Mouse (Mus musculus): Measurements from ENCODE around the gene Noxo1. TPM values are rescaled to one million over a fixed set of nuclear protein-coding genes. Genes with fewer than 3 reads are reported as not detected.

The Noxo1 gene
- total and polyA plus RNA-seq, 3 experiments: 0.62 to 2.4 TPM; not detected in 1

GRCm38 (mm10) chr17:24648731-24649377 lies 47.2 kb upstream of the Noxo1 start:
- Histone ChIP-seq H3K27me3 (ENCODE audit: control insufficient read depth in 1 of 2, insufficient read depth in 2 of 2, low read length in 2 of 2) (peaks cover 16 to 25% of the 10 kb centered on the region in 2 experiments), H3K9ac (ENCODE audit: control insufficient read depth, low read depth, low read length, poor library complexity, severe bottlenecking) (no peak overlapping the region), H3K4me1 (ENCODE audit: control insufficient read depth in 1 of 2, insufficient read depth in 2 of 2, low read length in 2 of 2) (no peaks in the 10 kb centered on the region), H3K27ac (ENCODE audit: control insufficient read depth, low read depth, low read length) (no peak overlapping the region), H3K9me3 (replicated peaks; ENCODE audit: insufficient read depth, low read length) (no peaks in the 10 kb centered on the region), H3K36me3 (ENCODE audit: control insufficient read depth in 1 of 2, insufficient read depth in 2 of 2, low read length in 2 of 2) (no peaks in the 10 kb centered on the region), H3K4me3 (ENCODE audit: control insufficient read depth in 1 of 2, insufficient read depth in 1 of 2, low read depth in 2 of 2, low read length in 2 of 2) (no peak overlapping the region), H3K79me2 (ENCODE audit: control insufficient read depth, insufficient read depth, low read length, poor library complexity) (no peaks in the 10 kb centered on the region)
- DNase-seq (ENCODE audit: low read depth, low spot score): no peak
- TF ChIP-seq MAX (IDR thresholded peaks at IDR 0.05; ENCODE audit: low read length): no peak
- no peak for TF ChIP-seq MYB (IDR thresholded peaks at IDR 0.05; ENCODE audit: low read depth, low read length)
- TF ChIP-seq UBTF (IDR thresholded peaks at IDR 0.05; ENCODE audit: borderline replicate concordance, insufficient read depth, low read depth, low read length): no peak
- TF ChIP-seq SIN3A (IDR thresholded peaks at IDR 0.05; ENCODE audit: low read length): no peak
- no peak for TF ChIP-seq ZKSCAN1 (IDR thresholded peaks at IDR 0.05; ENCODE audit: low read depth, low read length)
- TF ChIP-seq ELF1 (IDR thresholded peaks at IDR 0.05; ENCODE audit: low read depth, low read length): no peak
- no peak for TF ChIP-seq ZNF384 (IDR thresholded peaks at IDR 0.05; ENCODE audit: low read depth, low read length)
- no peak for TF ChIP-seq USF2 (IDR thresholded peaks at IDR 0.05; ENCODE audit: borderline replicate concordance in 1 of 2, insufficient read depth in 1 of 2, low read depth in 1 of 2, low read length in 2 of 2)
- TF ChIP-seq TAL1 (IDR thresholded peaks at IDR 0.05; ENCODE audit: low read length): no peak
- no peak for TF ChIP-seq ZC3H11A (IDR thresholded peaks at IDR 0.05; ENCODE audit: low read depth, low read length)
- TF ChIP-seq TBP (IDR thresholded peaks at IDR 0.05; ENCODE audit: low read depth, low read length): no peak
- TF ChIP-seq TCF12 (IDR thresholded peaks at IDR 0.05; ENCODE audit: low read depth, low read length): no peak
- no peak for TF ChIP-seq NRF1 (IDR thresholded peaks at IDR 0.05; ENCODE audit: insufficient read depth, low read depth, low read length, poor library complexity, severe bottlenecking)

- no peak for TF ChIP-seq CHD1 (IDR thresholded peaks at IDR 0.05; ENCODE audit: low read depth, low read length)
- no peak for TF ChIP-seq JUND (IDR thresholded peaks at IDR 0.05; ENCODE audit: low read depth, low read length)
- TF ChIP-seq POLR2AphosphoS2 (IDR thresholded peaks at IDR 0.05; ENCODE audit: low read length): no peak
- TF ChIP-seq UBTF (IDR thresholded peaks at IDR 0.05; ENCODE audit: borderline replicate concordance, insufficient read depth, low read depth, low read length): no peak
- no peak for TF ChIP-seq ETS1 (IDR thresholded peaks at IDR 0.05; ENCODE audit: low read depth, low read length)
- no peak for TF ChIP-seq TBP (IDR thresholded peaks at IDR 0.05; ENCODE audit: low read depth, low read length)
- TF ChIP-seq MYC (IDR thresholded peaks at IDR 0.05; ENCODE audit: low read depth, low read length): no peak
- TF ChIP-seq GATA1 (IDR thresholded peaks at IDR 0.05; ENCODE audit: low read depth, low read length): no peak
- no peak for TF ChIP-seq ZKSCAN1 (IDR thresholded peaks at IDR 0.05; ENCODE audit: low read depth, low read length)
- no peak for TF ChIP-seq E2F4 (IDR thresholded peaks at IDR 0.05; ENCODE audit: borderline replicate concordance, low read depth, low read length)
- TF ChIP-seq TAL1 (IDR thresholded peaks at IDR 0.05; ENCODE audit: low read length): no peak
- no peak for TF ChIP-seq MAFK (IDR thresholded peaks at IDR 0.05; ENCODE audit: borderline replicate concordance, low read depth, low read length)
- TF ChIP-seq ZMIZ1 (IDR thresholded peaks at IDR 0.05; ENCODE audit: low read depth, low read length): no peak
- no peak for TF ChIP-seq ZNF384 (IDR thresholded peaks at IDR 0.05; ENCODE audit: low read depth, low read length)
- no peak for TF ChIP-seq MAX (IDR thresholded peaks at IDR 0.05; ENCODE audit: low read length)
- no peak for TF ChIP-seq SIN3A (IDR thresholded peaks at IDR 0.05; ENCODE audit: low read length)
- no peak for TF ChIP-seq MEF2A (IDR thresholded peaks at IDR 0.05; ENCODE audit: extremely low read depth, insufficient replicate concordance, low read depth, low read length, poor library complexity, severe bottlenecking)
- Histone ChIP-seq H3K4me1 (ENCODE audit: control insufficient read depth in 1 of 2, insufficient read depth in 2 of 2, low read length in 2 of 2) (no peaks in the 10 kb centered on the region), H3K4me3 (ENCODE audit: control insufficient read depth in 1 of 2, insufficient read depth in 1 of 2, low read depth in 2 of 2, low read length in 2 of 2) (peak overlapping the region; percentile 53 to 56; a peak in 3 of 4 replicates), H3K79me2 (ENCODE audit: control insufficient read depth, insufficient read depth, low read length, poor library complexity) (no peaks in the 10 kb centered on the region), H3K36me3 (ENCODE audit: control insufficient read depth in 1 of 2, insufficient read depth in 2 of 2, low read length in 2 of 2) (no peaks in the 10 kb centered on the region), H3K9me3 (replicated peaks; ENCODE audit: insufficient read depth, low read length) (no peaks in the 10 kb centered on the region), H3K27ac (ENCODE audit: control insufficient read depth, low read depth, low read length) (no peak overlapping the region), H3K27me3 (ENCODE audit: control insufficient read depth in 1 of 2, insufficient read depth in 2 of 2, low read length in 2 of 2) (peaks cover 16 to 25% of the 10 kb centered on the region in 2 experiments), H3K9ac (ENCODE audit: control insufficient read depth, low read depth, low read length, poor library complexity, severe bottlenecking) (peak overlapping the region; percentile 52)
- no peak for DNase-seq (ENCODE audit: low read depth, low spot score)
Observed at GRCm38 (mm10) chr17:24649581-24650069, 46.4 kb upstream of the Noxo1 start.

Data from MEL (cell line).